Mouse (Mus musculus): ENCODE data around the gene Rgs18. TPM values are rescaled to one million over a fixed set of nuclear protein-coding genes. Genes with fewer than 3 reads are reported as not detected.

Rgs18 gene
- polyA plus RNA-seq, 1 experiment: not detected

GRCm38 (mm10) chr1:144737739-144738138 lies 37.5 kb downstream of the Rgs18 start:
- H3K27me3 ChIP-seq (ENCODE audit: control insufficient read depth, insufficient read depth, insufficient read length): no peaks in the 10 kb centered on the region
- H3ac ChIP-seq (ENCODE audit: control insufficient read depth, insufficient read length, low read depth): no peak overlapping the region
- H3K79me2 ChIP-seq (ENCODE audit: control insufficient read depth, insufficient read depth): no peaks in the 10 kb centered on the region
- TF ChIP-seq MYOD1 (IDR thresholded peaks at IDR 0.05; ENCODE audit: control insufficient read depth, insufficient read length, low read depth): no peak
- no peak for TF ChIP-seq CTCF (IDR thresholded peaks at IDR 0.05; ENCODE audit: control insufficient read depth, insufficient read depth, insufficient read length)
- no peak for TF ChIP-seq FOSL1 (IDR thresholded peaks at IDR 0.05; ENCODE audit: insufficient read depth, low read length, poor library complexity, severe bottlenecking)
- no peak for TF ChIP-seq USF1 (IDR thresholded peaks at IDR 0.05; ENCODE audit: low read depth)
- no peak for TF ChIP-seq MYOG (IDR thresholded peaks at IDR 0.05; ENCODE audit: control insufficient read depth, extremely low read depth, insufficient read length)
- TF ChIP-seq CEBPB (IDR thresholded peaks at IDR 0.05; ENCODE audit: low read depth): no peak
- TF ChIP-seq MAX (IDR thresholded peaks at IDR 0.05): no peak
- H3K4me3 ChIP-seq (ENCODE audit: insufficient read depth, poor library complexity, severe bottlenecking): no peak overlapping the region
- no peaks in the 10 kb centered on the region for H3K36me3 ChIP-seq (ENCODE audit: control insufficient read depth, insufficient read depth)
- H3K79me3 ChIP-seq (ENCODE audit: low read depth): no peaks in the 10 kb centered on the region

GRCm38 (mm10) chr1:144720736-144721135 lies 54.5 kb downstream of the Rgs18 start:
- Histone ChIP-seq H3K79me3 (ENCODE audit: low read depth) (no peaks in the 10 kb centered on the region), H3K36me3 (ENCODE audit: control insufficient read depth, insufficient read depth) (no peaks in the 10 kb centered on the region), H3ac (ENCODE audit: control insufficient read depth, insufficient read length, low read depth) (no peak overlapping the region), H3K79me2 (ENCODE audit: control insufficient read depth, insufficient read depth) (no peaks in the 10 kb centered on the region), H3K4me3 (ENCODE audit: insufficient read depth, poor library complexity, severe bottlenecking) (no peak overlapping the region), H3K27me3 (ENCODE audit: control insufficient read depth, insufficient read depth, insufficient read length) (no peaks in the 10 kb centered on the region)
- no peak for TF ChIP-seq MAX (IDR thresholded peaks at IDR 0.05)
- TF ChIP-seq FOSL1 (IDR thresholded peaks at IDR 0.05; ENCODE audit: insufficient read depth, low read length, poor library complexity, severe bottlenecking): no peak
- TF ChIP-seq MYOD1 (IDR thresholded peaks at IDR 0.05; ENCODE audit: control insufficient read depth, insufficient read length, low read depth): no peak
- no peak for TF ChIP-seq CTCF (IDR thresholded peaks at IDR 0.05; ENCODE audit: control insufficient read depth, insufficient read depth, insufficient read length)
- no peak for TF ChIP-seq USF1 (IDR thresholded peaks at IDR 0.05; ENCODE audit: low read depth)
- TF ChIP-seq CEBPB (IDR thresholded peaks at IDR 0.05; ENCODE audit: low read depth): no peak
- TF ChIP-seq MYOG (IDR thresholded peaks at IDR 0.05; ENCODE audit: control insufficient read depth, extremely low read depth, insufficient read length): no peak

GRCm38 (mm10) chr1:144704373-144704772 lies 70.9 kb downstream of the Rgs18 start:
- Histone ChIP-seq H3K4me3 (ENCODE audit: insufficient read depth, poor library complexity, severe bottlenecking) (no peak overlapping the region), H3K36me3 (ENCODE audit: control insufficient read depth, insufficient read depth) (no peaks in the 10 kb centered on the region), H3ac (ENCODE audit: control insufficient read depth, insufficient read length, low read depth) (no peak overlapping the region), H3K79me3 (ENCODE audit: low read depth) (no peaks in the 10 kb centered on the region), H3K27me3 (ENCODE audit: control insufficient read depth, insufficient read depth, insufficient read length) (no peaks in the 10 kb centered on the region), H3K79me2 (ENCODE audit: control insufficient read depth, insufficient read depth) (no peaks in the 10 kb centered on the region)
- no peak for TF ChIP-seq MAX (IDR thresholded peaks at IDR 0.05)
- no peak for TF ChIP-seq MYOG (IDR thresholded peaks at IDR 0.05; ENCODE audit: control insufficient read depth, extremely low read depth, insufficient read length)
- TF ChIP-seq FOSL1 (IDR thresholded peaks at IDR 0.05; ENCODE audit: insufficient read depth, low read length, poor library complexity, severe bottlenecking): no peak
- TF ChIP-seq CTCF (IDR thresholded peaks at IDR 0.05; ENCODE audit: control insufficient read depth, insufficient read depth, insufficient read length): no peak
- TF ChIP-seq MYOD1 (IDR thresholded peaks at IDR 0.05; ENCODE audit: control insufficient read depth, insufficient read length, low read depth): no peak
- no peak for TF ChIP-seq USF1 (IDR thresholded peaks at IDR 0.05; ENCODE audit: low read depth)
- no peak for TF ChIP-seq CEBPB (IDR thresholded peaks at IDR 0.05; ENCODE audit: low read depth)

Other genes with a start within 250 kb of the Rgs18 start
- not detected for gene Rgs21, start 207.8 kb downstream of the Rgs18 start, polyA plus RNA-seq (2012; fragmentation: generic; extraction: Trizol)